Mouse (Mus musculus): ENCODE data around the gene Qtrt1. TPM values are rescaled to one million over a fixed set of nuclear protein-coding genes. Genes with fewer than 3 reads are reported as not detected.

Qtrt1 gene
- total and polyA plus RNA-seq, 3 experiments: 48.1 to 57.8 (median 56.8) TPM

DNA sequence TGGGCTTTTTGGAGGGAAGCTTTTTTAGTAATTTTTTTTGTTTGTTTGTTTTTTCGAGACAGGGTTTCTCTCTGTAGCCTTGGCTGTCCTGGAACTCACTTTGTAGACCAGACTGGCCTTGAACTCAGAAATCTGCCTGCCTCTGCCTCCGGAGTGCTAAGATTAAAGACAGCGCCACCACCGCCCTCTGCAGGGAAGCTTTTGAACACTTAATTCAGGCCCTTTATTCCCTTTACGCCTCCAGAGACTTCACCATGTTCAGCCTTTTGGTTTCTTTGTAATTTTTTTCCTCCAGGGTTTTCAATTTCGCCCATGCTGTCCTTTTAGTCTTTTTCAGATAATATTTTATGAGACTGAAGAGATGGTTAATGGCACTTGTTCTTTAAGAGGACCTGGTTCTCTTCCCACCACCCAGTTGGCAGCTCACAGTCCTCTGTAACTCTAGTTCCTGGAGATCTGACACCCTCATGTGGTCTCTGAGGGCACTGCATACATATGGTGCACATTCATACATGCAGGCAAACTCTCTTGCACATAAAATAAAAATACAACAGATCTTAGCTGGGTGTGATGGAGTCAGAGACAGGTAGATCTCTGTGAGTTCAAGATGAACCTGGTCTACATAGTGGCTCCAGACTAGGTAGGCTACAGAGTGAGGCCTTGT, 33.6 kb downstream of the Qtrt1 start:
- DNase-seq (ENCODE audit: extremely low read depth): no peak
- peaks cover 16 to 81% of the 10 kb centered on the region in 2 experiments for H3K36me3 ChIP-seq (replicated peaks in 1 of 2; ENCODE audit: control insufficient read depth in 1 of 2, insufficient read depth in 1 of 2, low read length in 1 of 2)
- dilution Hi-C loops (cut with MboI; ENCODE audit: extremely low pct_ligation_motif_present, extremely low pct_unique_long_range_greater_than_20kb, low sequenced_read_pairs): no loop called here

DNA sequence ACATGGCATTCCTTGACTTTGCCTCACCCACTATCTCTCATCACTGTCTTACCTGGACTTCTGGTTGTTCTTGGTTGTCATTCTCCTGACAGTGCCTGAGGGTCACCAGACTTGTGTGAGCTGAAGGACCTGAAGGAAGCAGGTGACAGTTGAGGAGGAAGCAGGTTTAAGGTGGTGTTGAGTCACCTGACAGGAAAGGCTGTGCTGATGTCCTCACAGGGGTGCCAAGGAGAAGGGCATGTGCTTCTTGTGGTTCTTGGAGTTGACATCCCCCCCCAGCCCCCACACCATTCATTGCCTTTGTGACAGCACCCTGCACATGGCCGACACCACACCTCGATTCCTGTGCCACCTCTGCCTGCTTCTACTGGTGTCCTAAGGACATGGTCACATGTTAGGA, 36.1 kb downstream of the Qtrt1 start:
- DNase-seq (ENCODE audit: extremely low read depth): no peak
- Histone ChIP-seq H3K27ac (ENCODE audit: insufficient read depth, low read depth) (no peak overlapping the region), H3K4me2 (ENCODE audit: insufficient read depth, low read depth, poor library complexity, severe bottlenecking) (no peak overlapping the region), H3K9ac (ENCODE audit: insufficient read depth, low read depth) (no peak overlapping the region), H3K4me3 (replicated peaks in 1 of 3; ENCODE audit: low read depth in 2 of 3, low read length in 2 of 3, poor library complexity in 1 of 3) (no peak overlapping the region), H3K79me2 (replicated peaks; ENCODE audit: control insufficient read depth, extremely low read depth, insufficient read depth, poor library complexity, severe bottlenecking) (peaks cover 3% of the 10 kb centered on the region), H3K27me3 (replicated peaks) (no peaks in the 10 kb centered on the region), H3K36me3 (replicated peaks in 1 of 2; ENCODE audit: control insufficient read depth in 1 of 2, insufficient read depth in 1 of 2, low read length in 1 of 2) (peaks cover 16 to 72% of the 10 kb centered on the region in 2 experiments), H3K9me3 (replicated peaks; ENCODE audit: low read length) (no peaks in the 10 kb centered on the region), H3K4me1 (ENCODE audit: control insufficient read depth in 1 of 2, insufficient read depth in 2 of 2) (peaks cover 4 to 49% of the 10 kb centered on the region in 2 experiments)
- dilution Hi-C loops (cut with MboI; ENCODE audit: extremely low pct_ligation_motif_present, extremely low pct_unique_long_range_greater_than_20kb, low sequenced_read_pairs) (no loop called here), in situ Hi-C loops (cut with MboI; ENCODE audit: low pct_ligation_motif_present, low pct_unique_long_range_greater_than_20kb, low sequenced_read_pairs) (no loop called here)
- TF ChIP-seq ZNF384 (IDR thresholded peaks at IDR 0.05; ENCODE audit: low read depth, low read length) (no peak), SMC3 (IDR thresholded peaks at IDR 0.05; ENCODE audit: low read depth, low read length) (no peak)

More for the DNA sequence above, 33.6 kb downstream of the Qtrt1 start:
- H3K4me2 ChIP-seq (ENCODE audit: insufficient read depth, low read depth, poor library complexity, severe bottlenecking): no peak overlapping the region
- TF ChIP-seq MYC (IDR thresholded peaks at IDR 0.05; ENCODE audit: low read depth, low read length) (no peak), KAT2A (IDR thresholded peaks at IDR 0.05; ENCODE audit: insufficient replicate concordance, low read length) (no peak), ZMIZ1 (IDR thresholded peaks at IDR 0.05; ENCODE audit: low read depth, low read length) (no peak), CHD2 (IDR thresholded peaks at IDR 0.05; ENCODE audit: low read length) (no peak), MAX (IDR thresholded peaks at IDR 0.05; ENCODE audit: low read length) (no peak), CTCF (conservative IDR thresholded peaks at IDR 0.05 in 1 of 2, IDR thresholded peaks at IDR 0.05 in 1 of 2; ENCODE audit: low read depth in 2 of 2, low read length in 2 of 2) (peak in 1 of 2 experiments; percentile 19; a peak in 2 of 4 replicates), IRF4 (IDR thresholded peaks at IDR 0.05; ENCODE audit: low read depth, low read length) (no peak)
- H3K4me1 ChIP-seq (ENCODE audit: control insufficient read depth in 1 of 2, insufficient read depth in 2 of 2): peaks cover 3 to 28% of the 10 kb centered on the region in 2 experiments
- no peak overlapping the region for H3K4me3 ChIP-seq (replicated peaks in 1 of 3; ENCODE audit: low read depth in 2 of 3, low read length in 2 of 3, poor library complexity in 1 of 3)
- peaks cover 3% of the 10 kb centered on the region for H3K79me2 ChIP-seq (replicated peaks; ENCODE audit: control insufficient read depth, extremely low read depth, insufficient read depth, poor library complexity, severe bottlenecking)
- no peaks in the 10 kb centered on the region for H3K9me3 ChIP-seq (replicated peaks; ENCODE audit: low read length)
- in situ Hi-C loops (cut with MboI; ENCODE audit: low pct_ligation_motif_present, low pct_unique_long_range_greater_than_20kb, low sequenced_read_pairs): no loop called here
- H3K27ac ChIP-seq (ENCODE audit: insufficient read depth, low read depth): no peak overlapping the region
- H3K9ac ChIP-seq (ENCODE audit: insufficient read depth, low read depth): no peak overlapping the region
- no peaks in the 10 kb centered on the region for H3K27me3 ChIP-seq (replicated peaks)

DNA sequence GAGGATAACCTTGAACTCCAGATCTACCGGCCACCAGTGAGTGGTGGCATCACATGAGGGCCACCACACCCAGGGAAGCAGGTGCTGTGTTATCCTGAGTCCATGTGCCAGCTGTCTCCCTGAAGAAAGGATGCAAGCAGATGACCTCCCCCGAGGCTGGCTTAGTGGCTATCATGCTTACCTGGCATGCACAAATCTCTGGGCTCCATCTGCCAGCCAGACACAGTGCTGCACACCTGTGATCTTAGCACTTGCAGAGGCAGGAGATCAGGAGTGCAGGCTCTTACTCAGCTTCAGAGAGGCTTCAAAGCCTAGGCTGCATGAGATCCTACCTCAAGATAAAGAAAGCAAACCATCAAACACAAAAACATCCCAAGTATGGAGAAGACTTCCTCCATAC, 38.1 kb downstream of the Qtrt1 start:
- Histone ChIP-seq H3K27me3 (replicated peaks) (no peaks in the 10 kb centered on the region), H3K27ac (ENCODE audit: insufficient read depth, low read depth) (no peak overlapping the region), H3K36me3 (replicated peaks in 1 of 2; ENCODE audit: control insufficient read depth in 1 of 2, insufficient read depth in 1 of 2, low read length in 1 of 2) (peaks cover 16 to 68% of the 10 kb centered on the region in 2 experiments), H3K4me3 (replicated peaks in 1 of 3; ENCODE audit: low read depth in 2 of 3, low read length in 2 of 3, poor library complexity in 1 of 3) (no peak overlapping the region), H3K4me2 (ENCODE audit: insufficient read depth, low read depth, poor library complexity, severe bottlenecking) (no peak overlapping the region), H3K79me2 (replicated peaks; ENCODE audit: control insufficient read depth, extremely low read depth, insufficient read depth, poor library complexity, severe bottlenecking) (peaks cover 3% of the 10 kb centered on the region), H3K9ac (ENCODE audit: insufficient read depth, low read depth) (no peak overlapping the region), H3K4me1 (ENCODE audit: control insufficient read depth in 1 of 2, insufficient read depth in 2 of 2) (peaks cover 9 to 60% of the 10 kb centered on the region in 2 experiments), H3K9me3 (replicated peaks; ENCODE audit: low read length) (no peaks in the 10 kb centered on the region)
- TF ChIP-seq MEF2A (IDR thresholded peaks at IDR 0.05; ENCODE audit: borderline replicate concordance, low read depth, low read length) (no peak), ELF1 (IDR thresholded peaks at IDR 0.05; ENCODE audit: low read depth, low read length) (no peak), POLR2AphosphoS2 (IDR thresholded peaks at IDR 0.05; ENCODE audit: low read depth, low read length) (no peak), MYC (IDR thresholded peaks at IDR 0.05; ENCODE audit: low read depth, low read length) (no peak), POLR2A (IDR thresholded peaks at IDR 0.05; ENCODE audit: low read depth, low read length) (no peak), KAT2A (IDR thresholded peaks at IDR 0.05; ENCODE audit: insufficient replicate concordance, low read length) (no peak), BHLHE40 (IDR thresholded peaks at IDR 0.05; ENCODE audit: low read depth, low read length) (no peak), IRF4 (IDR thresholded peaks at IDR 0.05; ENCODE audit: low read depth, low read length) (no peak), ZMIZ1 (IDR thresholded peaks at IDR 0.05; ENCODE audit: low read depth, low read length) (no peak), CTCF (conservative IDR thresholded peaks at IDR 0.05 in 1 of 2, IDR thresholded peaks at IDR 0.05 in 1 of 2; ENCODE audit: low read depth in 2 of 2, low read length in 2 of 2) (no peak), SIN3A (IDR thresholded peaks at IDR 0.05; ENCODE audit: low read length) (no peak)
- DNase-seq (ENCODE audit: extremely low read depth): no peak
- in situ Hi-C loops (cut with MboI; ENCODE audit: low pct_ligation_motif_present, low pct_unique_long_range_greater_than_20kb, low sequenced_read_pairs) (no loop called here), dilution Hi-C loops (cut with MboI; ENCODE audit: extremely low pct_ligation_motif_present, extremely low pct_unique_long_range_greater_than_20kb, low sequenced_read_pairs) (no loop called here)

Measured in CH12.LX (cell line).